Mouse (Mus musculus) kidney, postnatal 36 days (tissue): ENCODE data around the gene Qtrt2.

ENCODE experiments used
- DNase-seq, 2 experiments: peaks; one replicate each; pipeline ENCODE4 v3.0.0; 2021 to 2022; ENCODE audit warnings: mixed read lengths in 2 of 2

Gene Qtrt2

GRCm38 (mm10) chr16:43814644-43815043, 112.0 kb downstream of the Qtrt2 start:
- no peak for DNase-seq
